Mouse (Mus musculus) ES-E14 (cell line): ENCODE measurements at regions not wholly inside any gene's neighbourhood (a gene's known extent, or its start where the extent isn't known, plus 50 kb on each side); places are given as distances from the start of the nearest gene placed in this dataset.

Experiments
- HCFC1 ChIP-seq: IDR thresholded peaks from 2 replicates; pipeline ENCODE4 v1.6.1; 2012; ENCODE audit warnings: low read length, inconsistent platforms, borderline replicate concordance; ENCODE audit not compliant: insufficient read depth
- MAFK ChIP-seq: IDR thresholded peaks from 2 replicates; pipeline ENCODE4 v1.6.1; 2014; ENCODE audit warnings: mild to moderate bottlenecking, low read depth, low read length, inconsistent platforms; ENCODE audit not compliant: insufficient read depth
- ZNF384 ChIP-seq: IDR thresholded peaks from 2 replicates; pipeline ENCODE4 v1.6.1; 2012; ENCODE audit warnings: low read depth, low read length, inconsistent platforms

GRCm38 (mm10) chr17:64934411-64934810 is 98.5 kb upstream of the 4930583I09Rik start:
- TF ChIP-seq MAFK (no peak), HCFC1 (no peak), ZNF384 (no peak)
